13 mouse cellular contexts compared by ENCODE assay signal in the genomic region with DNA sequence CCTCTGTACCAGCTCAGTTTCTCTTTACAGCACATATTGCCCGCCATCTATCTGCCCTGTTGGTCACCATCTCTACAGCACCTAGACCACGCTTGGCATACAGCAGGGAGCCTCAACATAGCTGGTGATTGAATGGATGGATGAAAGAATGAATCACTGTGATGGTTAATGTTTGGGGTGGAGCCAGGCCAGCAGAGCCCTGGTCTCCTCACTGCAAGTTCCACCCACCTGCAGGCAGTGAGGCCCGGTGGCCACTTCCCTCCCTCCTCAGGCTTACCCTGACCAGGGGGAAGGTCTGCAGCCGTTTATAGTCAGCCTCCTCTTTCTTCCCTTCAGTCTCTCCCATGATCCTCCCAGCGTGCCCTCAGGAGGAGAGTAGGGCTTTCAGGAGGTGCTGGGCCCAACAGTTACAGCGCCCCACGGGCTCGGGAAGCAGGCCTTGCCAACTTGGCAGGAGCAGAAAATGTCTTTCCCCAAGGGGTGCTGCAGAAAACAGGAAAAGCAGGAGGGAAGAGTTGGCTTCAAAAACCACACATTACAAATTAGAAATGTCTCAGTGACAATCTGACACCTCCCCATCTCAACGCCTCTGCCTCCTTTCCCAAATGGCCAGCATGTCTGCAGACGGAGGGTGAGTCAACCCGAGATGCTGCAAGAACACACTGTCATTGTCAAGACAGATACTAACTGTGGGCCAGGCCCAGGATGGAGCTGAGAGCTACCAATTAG. TPM values are rescaled to one million over a fixed set of nuclear protein-coding genes. Genes with fewer than 3 reads are reported as not detected.
DNase-seq lines count a peak whose midpoint lies in the region; ATAC-seq and TF ChIP-seq lines count a peak whose summit lies in the region.
"Had no signal": no experiment of that assay in that cellular context is flagged by ENCODE, and none has a peak within 500 bp of the region (broad histone marks: within the 10 kb centered on the region; RNA-seq: fewer than 3 reads in every experiment).

No protein-coding gene starts in this region.

- no peaks in the 10 kb centered on the region for H3K4me1 ChIP-seq in midbrain, embryonic 11.5 days (ENCODE audit: control insufficient read depth, insufficient read depth, low read length)
- H3K4me1 ChIP-seq in midbrain, embryonic 16.5 days (ENCODE audit: control insufficient read depth, insufficient read depth, low read length), result no peaks in the 10 kb centered on the region; the same call in 1 of the 2 replicates
- peaks cover 35% of the 10 kb centered on the region for H3K4me1 ChIP-seq in cortical plate, adult 2 months (ENCODE audit: control insufficient read depth, insufficient read depth, low read length)

- peak; percentile 82 for DNase-seq in cerebellum, adult 11-12 months
- DNase-seq in cerebellum, postnatal 4 days (ENCODE audit: low spot score in 2 of 2), result no peak
- DNase-seq in midbrain, embryonic 11.5 days (ENCODE audit: low spot score, missing footprints), result peak; percentile 33
- peak; percentile 68 for DNase-seq in right cerebral cortex, postnatal 25 days
- DNase-seq in yolk sac, embryonic 10.5 days (ENCODE audit: low spot score), result no peak
- no peak for DNase-seq in spleen, postnatal 14 days (ENCODE audit: low spot score in 2 of 2)
- DNase-seq: B cell, adult 2 months; liver, embryonic 13.5 days; thymus, adult 18-20 months had no signal

- H3K27me3 ChIP-seq in midbrain, embryonic 11.5 days (ENCODE audit: control insufficient read depth, insufficient read depth, low read length), result no peaks in the 10 kb centered on the region
- no peaks in the 10 kb centered on the region for H3K27me3 ChIP-seq in midbrain, embryonic 16.5 days (ENCODE audit: control insufficient read depth, insufficient read depth, low read depth, low read length)
- H3K27me3 ChIP-seq: liver, embryonic 13.5 days; Patski had no signal

- H3K27ac ChIP-seq in midbrain, embryonic 11.5 days (ENCODE audit: low read depth, low read length), result no peak overlapping the region
- no peak overlapping the region for H3K27ac ChIP-seq in midbrain, embryonic 16.5 days (ENCODE audit: low read length)
- peak overlapping the region; percentile 68 for H3K27ac ChIP-seq in cortical plate, adult 2 months (ENCODE audit: insufficient read depth, low read length)
- H3K27ac ChIP-seq: liver, embryonic 13.5 days; macrophage had no signal

- H3K4me3 ChIP-seq in midbrain, embryonic 11.5 days (ENCODE audit: low read depth, low read length), result no peak overlapping the region
- no peak overlapping the region for H3K4me3 ChIP-seq in midbrain, embryonic 16.5 days (ENCODE audit: low read depth, low read length)
- no peak overlapping the region for H3K4me3 ChIP-seq in cortical plate, adult 2 months (ENCODE audit: insufficient read depth, low read length)
- H3K4me3 ChIP-seq: liver, embryonic 13.5 days had no signal

- WGBS in midbrain, embryonic 11.5 days, result 88% methylated on average over 11 of the region's 11 CpGs
- WGBS in midbrain, embryonic 16.5 days, result 87% methylated on average over 11 of the region's 11 CpGs

- no peak overlapping the region for H3K4me2 ChIP-seq in midbrain, embryonic 11.5 days
- H3K4me2 ChIP-seq in midbrain, embryonic 16.5 days (ENCODE audit: low read length), result no peak overlapping the region
- H3K4me2 ChIP-seq: liver, embryonic 13.5 days had no signal

- TF ChIP-seq CTCF in cortical plate, adult 2 months (IDR thresholded peaks at IDR 0.05; ENCODE audit: extremely low read depth, insufficient read depth, low read length), result no peak

- TF ChIP-seq POLR2A in cortical plate, adult 2 months (IDR thresholded peaks at IDR 0.05; ENCODE audit: extremely low read depth, insufficient read depth, low read length), result no peak

- ATAC-seq in midbrain, embryonic 11.5 days (ENCODE audit: low FRiP score), result no peak
- no peak for ATAC-seq in midbrain, embryonic 16.5 days
- ATAC-seq: Patski had no signal

- H3K9ac ChIP-seq in midbrain, embryonic 11.5 days (ENCODE audit: low read length), result no peak overlapping the region
- no peak overlapping the region for H3K9ac ChIP-seq in midbrain, embryonic 16.5 days (ENCODE audit: low read depth, low read length)
- H3K9ac ChIP-seq: liver, embryonic 13.5 days had no signal

- H3K36me3 ChIP-seq in midbrain, embryonic 11.5 days (ENCODE audit: control insufficient read depth, insufficient read depth, low read length), result peaks cover 2% of the 10 kb centered on the region; the same call in 1 of the 2 replicates
- peaks cover 6% of the 10 kb centered on the region; the same call in 1 of the 2 replicates for H3K36me3 ChIP-seq in midbrain, embryonic 16.5 days (ENCODE audit: control insufficient read depth, insufficient read depth, low read length)

- H3K9me3 ChIP-seq in midbrain, embryonic 11.5 days (ENCODE audit: control insufficient read depth, low read length), result no peaks in the 10 kb centered on the region
- no peaks in the 10 kb centered on the region for H3K9me3 ChIP-seq in midbrain, embryonic 16.5 days (replicated peaks; ENCODE audit: control insufficient read depth, low read length, poor library complexity, severe bottlenecking)
- H3K9me3 ChIP-seq: liver, embryonic 13.5 days had no signal

RNA-seq across cellular contexts. Expression of gene Dnal4, which starts 12.9 kb away (rescaled TPM):
- polyA plus RNA-seq in midbrain, embryonic 11.5 days (2014; fragmentation: Nextera tagmentation; extraction: Ambion mirVana), result 62.9 and 72.1 TPM in 2 replicates
- polyA plus RNA-seq in midbrain, embryonic 16.5 days (2015; fragmentation: Nextera tagmentation; extraction: Ambion mirVana), result 69.0 and 76.5 TPM in 2 replicates
- polyA plus RNA-seq in cortical plate, adult 2 months (2012; rRNA removed), result 71.5 and 72.4 TPM in 2 replicates

RNA-seq across cellular contexts. Expression of gene Sun2, which starts 22.4 kb away (rescaled TPM):
- 3.0 and 4.2 TPM in 2 replicates for polyA plus RNA-seq in midbrain, embryonic 11.5 days (2014; fragmentation: Nextera tagmentation; extraction: Ambion mirVana)
- 5.7 and 6.0 TPM in 2 replicates for polyA plus RNA-seq in midbrain, embryonic 16.5 days (2015; fragmentation: Nextera tagmentation; extraction: Ambion mirVana)
- polyA plus RNA-seq in cortical plate, adult 2 months (2012; rRNA removed), result 29.7 and 32.0 TPM in 2 replicates

RNA-seq across cellular contexts. Expression of gene Nptxr, which starts 39.9 kb away (rescaled TPM):
- polyA plus RNA-seq in midbrain, embryonic 11.5 days (2014; fragmentation: Nextera tagmentation; extraction: Ambion mirVana), result 1.3 and 2.1 TPM in 2 replicates
- polyA plus RNA-seq in midbrain, embryonic 16.5 days (2015; fragmentation: Nextera tagmentation; extraction: Ambion mirVana), result 55.0 and 62.1 TPM in 2 replicates
- polyA plus RNA-seq in cortical plate, adult 2 months (2012; rRNA removed), result 293 and 298 TPM in 2 replicates

Comparison
In these comparisons a context has a peak if more than half of its experiments do, and no peak if none do; other contexts are left out.
1. DNase-seq: peak in cerebellum, adult 11-12 months (single experiment), midbrain, embryonic 11.5 days (single experiment) and right cerebral cortex, postnatal 25 days (single experiment); none in cerebellum, postnatal 4 days (0 of 2), yolk sac, embryonic 10.5 days (single experiment) and spleen, postnatal 14 days (0 of 2).
2. RNA of gene Nptxr, which starts 39.9 kb away (polyA plus RNA-seq): 293 to 298 TPM in cortical plate, adult 2 months and 55.0 to 62.1 TPM in midbrain, embryonic 16.5 days; 1.3 to 2.1 TPM in midbrain, embryonic 11.5 days; every median in the first group is over 10 times any median in the second.